Mouse (Mus musculus): ENCODE results near the gene Olfr353. TPM values are rescaled to one million over a fixed set of nuclear protein-coding genes. Genes with fewer than 3 reads are reported as not detected.

Olfr353 gene
- polyA plus RNA-seq, 1 experiment from 2014 or later: not detected

Other genes starting within 250 kb of the Olfr353 start
- gene Olfr346, start 207.1 kb downstream of the Olfr353 start, polyA plus RNA-seq (2014; fragmentation: Nextera tagmentation; extraction: Ambion mirVana): not detected in 2 replicates
- not detected in 2 replicates for gene Olfr347, start 161.0 kb downstream of the Olfr353 start, polyA plus RNA-seq (2014; fragmentation: Nextera tagmentation; extraction: Ambion mirVana)
- not detected in 2 replicates for gene Olfr348, start 108.7 kb downstream of the Olfr353 start, polyA plus RNA-seq (2014; fragmentation: Nextera tagmentation; extraction: Ambion mirVana)
- gene Olfr50, start 102.4 kb downstream of the Olfr353 start, polyA plus RNA-seq (2014; fragmentation: Nextera tagmentation; extraction: Ambion mirVana): not detected in 2 replicates
- not detected in 2 replicates for gene Olfr3, start 75.9 kb downstream of the Olfr353 start, polyA plus RNA-seq (2014; fragmentation: Nextera tagmentation; extraction: Ambion mirVana)
- gene Olfr350, start 46.6 kb downstream of the Olfr353 start, polyA plus RNA-seq (2014; fragmentation: Nextera tagmentation; extraction: Ambion mirVana): not detected in 2 replicates
- gene Olfr351, start 30.3 kb downstream of the Olfr353 start, polyA plus RNA-seq (2014; fragmentation: Nextera tagmentation; extraction: Ambion mirVana): not detected in 2 replicates
- gene Olfr352, start 24.5 kb downstream of the Olfr353 start, polyA plus RNA-seq (2014; fragmentation: Nextera tagmentation; extraction: Ambion mirVana): not detected in 2 replicates
- gene Olfr354, start 12.7 kb upstream of the Olfr353 start, polyA plus RNA-seq (2014; fragmentation: Nextera tagmentation; extraction: Ambion mirVana): not detected in 2 replicates
- gene Olfr355, start 36.0 kb upstream of the Olfr353 start, polyA plus RNA-seq (2014; fragmentation: Nextera tagmentation; extraction: Ambion mirVana): not detected in 2 replicates
- not detected in 2 replicates for gene Olfr356, start 44.2 kb upstream of the Olfr353 start, polyA plus RNA-seq (2014; fragmentation: Nextera tagmentation; extraction: Ambion mirVana)
- gene Olfr357, start 100.9 kb upstream of the Olfr353 start, polyA plus RNA-seq (2014; fragmentation: Nextera tagmentation; extraction: Ambion mirVana): not detected in 2 replicates
- gene Olfr358, start 116.4 kb upstream of the Olfr353 start, polyA plus RNA-seq (2014; fragmentation: Nextera tagmentation; extraction: Ambion mirVana): not detected in 2 replicates
- gene Olfr360, start 172.8 kb upstream of the Olfr353 start, polyA plus RNA-seq (2014; fragmentation: Nextera tagmentation; extraction: Ambion mirVana): not detected in 2 replicates
- gene Olfr361, start 196.4 kb upstream of the Olfr353 start, polyA plus RNA-seq (2014; fragmentation: Nextera tagmentation; extraction: Ambion mirVana): not detected in 2 replicates
- not detected in 2 replicates for gene Olfr362, start 225.0 kb upstream of the Olfr353 start, polyA plus RNA-seq (2014; fragmentation: Nextera tagmentation; extraction: Ambion mirVana)
- gene Olfr364-ps1, start 246.4 kb upstream of the Olfr353 start, polyA plus RNA-seq (2014; fragmentation: Nextera tagmentation; extraction: Ambion mirVana): not detected in 2 replicates

Data from midbrain, embryonic 11.5 days (tissue).